Mouse (Mus musculus) cerebellum, postnatal 36 days (tissue): ENCODE results near the gene Slc38a11.

Experiments
- DNase-seq, 2 experiments: peaks; one replicate each; pipeline ENCODE4 v3.0.0; 2021 to 2022; ENCODE audit warnings: mixed read lengths in 2 of 2

Gene Slc38a11

DNA sequence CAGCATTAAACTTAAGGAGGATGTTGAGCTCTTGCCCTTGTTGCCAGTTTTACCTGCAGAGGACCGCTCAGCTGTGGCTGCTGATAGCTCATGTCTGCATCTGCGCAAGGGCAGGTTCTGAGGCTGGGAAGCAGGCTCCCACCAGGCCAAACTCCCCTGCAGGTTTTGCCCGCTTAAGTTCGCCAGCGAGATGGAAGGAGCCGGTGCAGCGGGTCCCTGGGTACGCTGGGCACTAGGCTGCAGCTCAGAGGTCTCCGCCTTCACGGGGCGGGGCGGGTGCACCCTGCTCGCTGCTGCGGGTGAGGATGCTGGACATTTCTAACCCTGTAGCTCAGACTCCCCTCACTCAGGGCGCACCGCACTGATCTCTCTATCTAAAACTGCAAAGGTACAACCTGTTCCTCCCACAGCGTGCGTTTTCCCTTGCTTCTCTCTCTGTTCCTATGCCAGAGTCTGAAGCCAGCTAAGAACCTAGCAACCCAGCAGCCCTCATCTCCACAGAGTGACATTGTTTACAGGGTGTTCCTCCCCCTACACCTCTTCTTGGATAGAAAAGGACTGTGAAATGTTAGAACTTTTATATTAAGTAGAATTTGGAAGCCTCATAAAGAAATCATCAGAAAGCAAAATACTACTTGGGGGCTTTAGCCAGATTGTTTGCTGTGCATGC, at the start of gene Slc38a11:
Gene Slc38a11, minus strand, starts transcription at position 207 of the 670 bp plus-strand sequence.
- no peak for DNase-seq

DNA sequence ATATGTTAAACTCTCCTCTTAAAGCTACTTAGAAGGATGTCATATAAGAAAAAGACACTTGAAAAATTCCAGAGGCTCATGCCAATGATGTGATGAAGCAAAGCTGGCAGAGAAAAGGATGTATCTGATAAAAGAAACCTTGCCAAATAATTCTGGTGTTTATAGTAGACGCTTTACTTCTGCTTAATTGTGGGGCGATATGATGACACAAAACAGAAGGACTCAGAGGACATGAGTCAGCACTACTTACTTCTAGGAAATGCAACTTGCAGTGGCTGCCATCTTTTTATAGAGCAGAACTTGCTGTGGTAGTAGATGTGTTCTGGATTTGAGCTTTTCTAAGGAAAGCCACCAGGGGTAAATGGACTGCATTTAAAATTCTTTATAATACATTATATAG, 43.3 kb upstream of the Slc38a11 start:
- DNase-seq: no peak

DNA sequence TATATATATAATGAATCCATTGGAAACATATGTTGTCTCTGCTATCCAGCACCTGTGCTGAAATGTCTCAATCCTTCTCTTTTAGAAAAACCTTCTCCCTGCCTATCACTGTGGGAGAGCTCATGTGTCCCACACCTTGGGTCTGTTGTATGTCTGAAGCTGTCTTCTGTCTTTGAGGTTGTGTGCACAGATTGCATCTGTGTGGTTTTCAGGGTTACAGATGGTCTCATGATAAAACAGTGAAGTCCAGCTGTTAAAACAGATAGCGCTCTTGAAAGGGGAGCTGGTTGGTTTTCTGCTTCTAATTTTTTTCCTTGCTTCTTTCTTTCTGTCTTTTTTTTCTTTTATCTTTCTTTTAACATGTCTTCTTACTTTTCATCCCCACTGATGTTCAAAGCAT, 41.6 kb upstream of the Slc38a11 start:
- no peak for DNase-seq

GRCm38 (mm10) chr2:65402001-65402400, 38.2 kb upstream of the Slc38a11 start:
- no peak for DNase-seq

- DNase-seq: no peak
These were observed 36.1 kb upstream of the Slc38a11 start for GRCm38 (mm10) chr2:65399938-65400337.

DNA sequence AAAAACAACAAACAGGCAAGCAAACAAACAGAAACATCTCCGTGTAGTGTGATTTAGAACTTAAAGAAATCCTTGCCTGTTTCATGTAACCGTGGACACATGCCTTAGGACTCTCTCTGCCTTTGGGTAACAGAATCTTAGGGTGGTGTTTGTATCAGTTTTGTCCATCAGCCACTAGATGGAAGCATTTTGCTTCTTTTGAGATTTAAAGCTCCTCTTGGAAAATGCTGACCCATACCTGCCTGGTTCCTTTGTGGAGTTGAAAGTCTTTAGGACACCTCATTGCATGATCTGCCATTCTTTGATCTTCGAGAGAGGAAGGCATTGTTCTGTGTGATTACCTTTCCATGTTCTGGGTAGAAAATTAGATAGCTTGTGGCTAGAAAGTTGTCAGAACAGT, 32.3 kb upstream of the Slc38a11 start:
- no peak for DNase-seq

DNA sequence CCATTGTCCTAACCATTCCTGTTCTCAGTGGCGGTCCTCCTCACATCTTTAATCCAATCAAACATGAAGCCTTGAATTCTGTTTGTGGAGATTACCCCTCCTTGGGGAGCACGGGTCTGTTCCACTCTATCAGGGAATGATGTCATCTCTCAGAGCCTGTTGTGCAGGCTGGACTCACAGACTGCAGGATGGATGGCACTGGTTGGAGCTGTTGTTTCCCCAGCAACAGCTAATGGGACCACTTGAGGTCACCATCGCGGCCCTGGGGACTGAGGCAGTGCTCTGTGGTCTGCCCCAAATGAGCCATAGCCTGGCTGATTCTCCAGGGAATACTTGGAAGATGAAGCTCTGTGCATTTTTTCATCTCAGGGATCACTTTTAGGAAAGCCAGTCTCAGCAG, 29.2 kb upstream of the Slc38a11 start:
- DNase-seq: no peak

- DNase-seq: no peak
These were observed 27.5 kb upstream of the Slc38a11 start for GRCm38 (mm10) chr2:65391322-65391721.

- DNase-seq: no peak
These were observed 21.0 kb upstream of the Slc38a11 start for GRCm38 (mm10) chr2:65384815-65385214.

- DNase-seq: no peak
These were observed 18.7 kb upstream of the Slc38a11 start for GRCm38 (mm10) chr2:65382485-65382884.

GRCm38 (mm10) chr2:65378425-65378824, 14.6 kb upstream of the Slc38a11 start:
- DNase-seq: no peak

GRCm38 (mm10) chr2:65374410-65374809, 10.6 kb upstream of the Slc38a11 start:
- DNase-seq: no peak

DNA sequence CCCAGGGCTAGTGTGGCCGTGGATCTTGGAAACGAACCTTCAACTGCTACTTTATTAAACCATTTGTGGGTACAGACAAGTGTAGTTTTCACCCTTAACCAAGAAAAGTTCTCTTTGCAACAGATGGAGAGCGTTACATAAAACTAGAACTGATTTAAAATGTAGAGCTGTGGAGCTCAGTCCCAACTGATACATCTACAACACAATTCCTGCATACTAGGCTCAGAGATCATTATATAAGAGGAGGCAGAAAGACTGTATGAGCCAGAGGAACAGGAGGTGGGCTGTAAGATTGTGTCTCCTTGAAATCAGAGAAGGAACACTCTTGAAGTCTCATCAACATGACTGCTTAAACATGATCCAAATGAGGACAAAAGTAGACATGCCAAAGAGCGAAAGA, 9.2 kb upstream of the Slc38a11 start:
- DNase-seq: no peak

DNA sequence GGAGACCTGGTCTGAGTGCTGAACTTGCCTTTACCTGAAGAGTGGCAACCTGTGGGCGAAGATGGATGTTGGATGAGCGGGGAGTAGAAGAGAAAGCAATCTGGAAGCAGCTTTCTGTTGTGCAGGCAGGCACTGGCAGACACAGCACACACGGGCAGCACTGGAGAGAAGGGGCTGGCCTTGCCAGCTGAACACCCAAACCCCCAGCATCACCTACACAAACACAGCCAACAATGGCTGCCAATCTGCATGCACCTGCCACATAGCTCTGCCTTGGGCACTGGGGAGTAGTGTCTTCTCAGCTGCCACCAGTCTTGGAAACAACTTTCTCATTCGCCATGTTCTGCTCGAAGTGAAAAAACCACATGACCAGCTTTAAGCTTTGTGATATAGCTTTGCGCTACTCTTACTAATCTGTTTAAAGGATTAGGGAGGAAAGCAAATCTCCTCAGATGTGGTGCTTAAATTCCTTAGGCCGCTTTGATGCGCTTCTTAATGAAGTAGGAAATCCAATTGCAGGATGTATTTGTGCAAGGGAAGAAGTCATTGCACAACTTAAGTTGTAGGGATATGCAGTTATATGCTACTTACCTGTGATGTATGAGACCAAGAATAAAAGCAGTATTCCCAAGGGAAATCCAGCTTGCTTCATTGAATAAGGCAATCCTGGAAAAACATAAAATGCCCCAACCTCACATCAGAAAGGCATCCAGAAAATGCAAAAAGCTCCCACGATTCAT, 2.9 kb downstream of the Slc38a11 start:
- DNase-seq: no peak

GRCm38 (mm10) chr2:65347367-65347766, 16.5 kb downstream of the Slc38a11 start:
- no peak for DNase-seq

- DNase-seq: no peak
These were observed 16.9 kb downstream of the Slc38a11 start for GRCm38 (mm10) chr2:65346915-65347314.

GRCm38 (mm10) chr2:65346037-65346436, 17.8 kb downstream of the Slc38a11 start:
- no peak for DNase-seq

- no peak for DNase-seq
These were observed 21.8 kb downstream of the Slc38a11 start for GRCm38 (mm10) chr2:65342057-65342456.

DNA sequence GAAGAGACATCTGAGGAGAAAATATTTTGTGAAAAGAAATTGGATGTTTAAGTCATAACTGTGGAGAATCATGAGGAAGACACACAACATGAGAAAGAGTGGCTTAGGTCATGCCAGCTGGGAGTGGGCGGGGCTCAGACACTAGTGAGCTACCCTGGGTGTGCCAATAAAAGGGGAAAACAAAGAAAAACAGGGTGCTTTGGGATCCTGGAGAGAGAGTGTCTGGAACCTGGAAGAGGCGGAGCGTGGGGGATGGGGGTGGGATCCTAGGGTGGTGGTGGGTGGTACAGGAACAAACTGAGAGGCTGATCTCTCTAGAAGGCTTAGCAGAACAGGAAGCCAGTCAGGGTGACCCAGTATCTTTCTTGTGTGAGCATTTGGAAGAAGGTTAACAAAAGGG, 23.0 kb downstream of the Slc38a11 start:
- DNase-seq: no peak

GRCm38 (mm10) chr2:65337378-65338140, 26.3 kb downstream of the Slc38a11 start:
- DNase-seq: peak; percentile 19 to 20

GRCm38 (mm10) chr2:65336608-65337007, 27.2 kb downstream of the Slc38a11 start:
- no peak for DNase-seq

GRCm38 (mm10) chr2:65334091-65334490, 29.7 kb downstream of the Slc38a11 start:
- DNase-seq: no peak

DNA sequence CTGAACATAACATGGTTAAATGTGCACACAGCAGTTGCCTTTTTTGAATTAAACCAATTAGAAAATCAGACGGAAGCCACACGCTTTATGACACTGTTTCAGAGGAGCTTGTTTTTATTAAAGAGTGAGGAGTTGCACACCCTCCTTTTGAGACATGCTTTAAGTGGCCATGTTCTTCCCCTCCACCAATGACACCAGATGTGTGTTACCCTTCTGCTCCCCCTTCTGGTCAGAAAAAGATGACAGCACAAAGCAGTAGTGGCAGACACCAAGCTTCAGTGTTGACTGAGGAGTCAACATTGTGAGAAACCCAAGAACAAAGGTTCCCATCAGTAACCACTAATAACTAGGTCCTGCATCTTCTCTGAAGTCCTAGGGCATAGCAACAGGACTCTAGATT, 32.5 kb downstream of the Slc38a11 start:
- peak in 1 of 2 experiments; percentile 4 for DNase-seq
